Mouse (Mus musculus) ES-E14 (cell line): Measurements from ENCODE around the gene Tpp2. TPM values are rescaled to one million over a fixed set of nuclear protein-coding genes. Genes with fewer than 3 reads are reported as not detected.

Experiments
- DNase-seq: peaks from one replicate; pipeline ENCODE4 v3.0.0-alpha.2; 2013; ENCODE audit warnings: low read depth, low spot score
- H3K27ac ChIP-seq: 2 replicates; pipeline ENCODE4 v1.5.1; 2012; ENCODE audit warnings: low read depth, mild to moderate bottlenecking, low read length, moderate library complexity, mixed read lengths; ENCODE audit not compliant: poor library complexity, insufficient read depth, severe bottlenecking
- H3K36me3 ChIP-seq: 2 replicates; pipeline ENCODE4 v1.6.1; 2012; ENCODE audit warnings: mild to moderate bottlenecking, low read length, moderate library complexity, mixed read lengths; ENCODE audit not compliant: control insufficient read depth, poor library complexity, insufficient read depth, severe bottlenecking
- H3K4me1 ChIP-seq, 2 experiments: fragments of 150-350 bp in 1 of 2; sonication (generic) in 1 of 2; 2 replicates each; pipeline ENCODE4 v1.6.1; 2012; ENCODE audit warnings: low read length in 2 of 2, mild to moderate bottlenecking in 1 of 2, mixed read lengths in 1 of 2; ENCODE audit not compliant: control insufficient read depth in 2 of 2, insufficient read depth in 2 of 2, poor library complexity in 1 of 2
- H3K4me3 ChIP-seq, 2 experiments: fragments of 150-350 bp in 1 of 2; sonication (generic) in 1 of 2; 2 replicates each; pipeline ENCODE4 v1.5.1; 2012; ENCODE audit warnings: low read length in 2 of 2, low read depth in 1 of 2, mild to moderate bottlenecking in 1 of 2, mixed read lengths in 1 of 2; ENCODE audit not compliant: insufficient read depth in 1 of 2, poor library complexity in 1 of 2, severe bottlenecking in 1 of 2
- H3K9ac ChIP-seq: 2 replicates; pipeline ENCODE4 v1.6.1; 2012; ENCODE audit warnings: low read depth, mild to moderate bottlenecking, low read length, mixed read lengths; ENCODE audit not compliant: poor library complexity, insufficient read depth, severe bottlenecking
- H3K9me3 ChIP-seq: fragments of 150-350 bp; sonication (generic); 2 replicates; pipeline ENCODE4 v1.6.1; 2012; ENCODE audit warnings: low read depth, mild to moderate bottlenecking, low read length; ENCODE audit not compliant: control insufficient read depth, insufficient read depth
- CHD2 ChIP-seq: IDR thresholded peaks from 2 replicates; pipeline ENCODE4 v1.6.1; 2014; ENCODE audit warnings: mild to moderate bottlenecking, low read depth, low read length, inconsistent platforms
- HCFC1 ChIP-seq: IDR thresholded peaks from 2 replicates; pipeline ENCODE4 v1.6.1; 2012; ENCODE audit warnings: low read length, inconsistent platforms, borderline replicate concordance; ENCODE audit not compliant: insufficient read depth
- MAFK ChIP-seq: IDR thresholded peaks from 2 replicates; pipeline ENCODE4 v1.6.1; 2014; ENCODE audit warnings: mild to moderate bottlenecking, low read depth, low read length, inconsistent platforms; ENCODE audit not compliant: insufficient read depth
- ZC3H11A ChIP-seq: IDR thresholded peaks from 2 replicates; pipeline ENCODE4 v1.6.1; 2012; ENCODE audit warnings: low read depth, mild to moderate bottlenecking, inconsistent platforms, low read length, borderline replicate concordance
- ZNF384 ChIP-seq: IDR thresholded peaks from 2 replicates; pipeline ENCODE4 v1.6.1; 2012; ENCODE audit warnings: low read depth, low read length, inconsistent platforms
- in situ Hi-C, 2 experiments: fragments of 600-800 bp; cut with MboI; formaldehyde crosslinking; loops; one replicate each; pipeline ENCODE4 v1.15.1; 2025; ENCODE audit warnings: low sequenced_read_pairs in 2 of 2, inconsistent platforms in 1 of 2; ENCODE audit not compliant: unreplicated experiment in 2 of 2
- total RNA-seq: library from RNA; depleted of rRNA; stranded (reverse); fragments of 300-350 nt; gene quantifications from 2 replicates; pipeline ENCODE4 v1.2.3, GENCODE M21; 2012; rRNA removed

The Tpp2 gene
- total RNA-seq, 1 experiment: 59.6 TPM

DNA sequence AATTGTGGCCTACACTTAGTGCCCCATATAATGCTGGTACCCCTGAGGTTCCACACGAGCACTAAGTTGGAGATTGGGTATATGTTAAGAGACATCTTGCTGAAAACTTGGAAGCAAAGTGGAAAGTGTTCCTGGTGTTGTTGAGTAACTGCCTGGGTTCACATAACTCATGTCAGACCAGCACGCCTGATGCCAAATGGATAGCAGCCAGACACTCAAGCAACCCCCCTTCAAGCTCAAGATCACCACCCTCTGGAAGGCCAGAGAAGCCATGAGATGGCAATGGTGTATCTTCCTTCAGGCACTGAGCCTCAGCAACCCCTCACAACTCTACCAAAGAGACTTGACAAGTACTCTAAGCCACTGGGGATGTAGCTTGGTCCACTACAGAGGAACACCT lies 113.1 kb downstream of the Tpp2 start:
- H3K27ac ChIP-seq: no peak overlapping the region
- in situ Hi-C loops: no loop called here
- TF ChIP-seq ZNF384 (no peak), HCFC1 (no peak), ZC3H11A (no peak), MAFK (no peak), CHD2 (no peak)
- DNase-seq: no peak
- H3K9me3 ChIP-seq: no peaks in the 10 kb centered on the region
- H3K4me1 ChIP-seq: peaks cover 2 to 3% of the 10 kb centered on the region in 2 experiments; a peak in 1 of 4 replicates
- H3K9ac ChIP-seq: no peak overlapping the region
- no peak overlapping the region for H3K4me3 ChIP-seq
- H3K36me3 ChIP-seq: no peaks in the 10 kb centered on the region

Other genes starting within 250 kb of the Tpp2 start
- 1.2 and 1.9 TPM in 2 replicates for gene 1500015O10Rik, start 203.0 kb upstream of the Tpp2 start, total RNA-seq
- gene Uxs1, start 105.8 kb upstream of the Tpp2 start, total RNA-seq: 36.2 and 49.0 TPM in 2 replicates
- 0.45 and 0.48 TPM in 2 replicates for gene Mettl21c, start 86.4 kb downstream of the Tpp2 start, total RNA-seq
- 0.18 and 0.21 TPM in 2 replicates for gene Gm8251, start 128.3 kb downstream of the Tpp2 start, total RNA-seq
- gene Tex30, start 168.8 kb downstream of the Tpp2 start, total RNA-seq: 19.4 and 34.2 TPM in 2 replicates
- gene Kdelc1, start 185.2 kb downstream of the Tpp2 start, total RNA-seq: 28.4 and 35.4 TPM in 2 replicates
- 10.6 and 10.9 TPM in 2 replicates for gene Bivm, start 185.3 kb downstream of the Tpp2 start, total RNA-seq
- gene Ercc5, start 214.1 kb downstream of the Tpp2 start, total RNA-seq: 20.6 and 23.3 TPM in 2 replicates